Mouse (Mus musculus) E14TG2a.4 (cell line): ENCODE measurements around the gene Bag5.

Experiments
- H3K27me3 ChIP-seq: 2 replicates; pipeline ENCODE4 v1.6.1; 2014; ENCODE audit warnings: low read length, control low read depth; ENCODE audit not compliant: insufficient read depth
- H3K36me3 ChIP-seq: 2 replicates; pipeline ENCODE4 v1.6.1; 2014; ENCODE audit warnings: low read length, control low read depth; ENCODE audit not compliant: insufficient read depth
- H3K4me1 ChIP-seq: replicated peaks from 2 replicates; pipeline ENCODE4 v1.6.1; 2014; ENCODE audit warnings: low read depth, low read length, control low read depth
- H3K4me3 ChIP-seq: replicated peaks from 2 replicates; pipeline ENCODE4 v1.5.1; 2014; ENCODE audit warnings: mild to moderate bottlenecking, low read length
- H3K9me3 ChIP-seq: 2 replicates; pipeline ENCODE4 v1.6.1; 2014; ENCODE audit warnings: low read length, control low read depth
- CTCF ChIP-seq: conservative IDR thresholded peaks from 2 replicates; pipeline ENCODE4 v1.5.1; 2014; ENCODE audit warnings: low read length
- NANOG ChIP-seq: IDR thresholded peaks from 2 replicates; pipeline ENCODE4 v1.6.1; 2014; ENCODE audit warnings: borderline replicate concordance, low read length, mixed read lengths
- POU5F1 ChIP-seq: IDR thresholded peaks from 2 replicates; pipeline ENCODE4 v1.6.1; 2014; ENCODE audit warnings: low read length, borderline replicate concordance

Gene Bag5

DNA sequence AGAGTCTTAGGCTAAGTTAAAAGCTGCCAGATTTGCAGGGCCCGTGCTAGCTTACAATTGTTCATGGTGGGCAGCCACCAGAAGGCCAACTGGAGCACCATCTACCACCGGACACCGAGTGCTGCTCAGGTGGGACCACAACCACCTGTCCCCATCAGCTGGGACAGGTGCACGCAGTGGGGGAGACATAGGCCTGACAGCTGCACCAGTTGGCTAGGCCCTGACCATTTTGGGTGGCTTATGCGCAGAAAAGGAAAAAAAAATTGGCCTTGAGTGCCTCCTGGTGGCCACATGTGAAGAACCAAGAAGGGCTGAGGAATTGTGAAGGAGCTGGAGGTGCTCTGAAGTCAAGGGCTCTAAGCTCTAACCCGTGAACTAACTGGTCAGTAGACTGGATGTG lies 16.8 kb downstream of the Bag5 start:
- H3K36me3 ChIP-seq = no peaks in the 10 kb centered on the region
- no peaks in the 10 kb centered on the region for H3K9me3 ChIP-seq
- H3K4me1 ChIP-seq = peaks cover 66% of the 10 kb centered on the region
- TF ChIP-seq POU5F1 (no peak), CTCF (peak; percentile 58)
- H3K27me3 ChIP-seq = 0 out of 2 replicates have a peak, but pooled peaks cover 6% of the 10 kb centered on the region
- no peak overlapping the region for H3K4me3 ChIP-seq

DNA sequence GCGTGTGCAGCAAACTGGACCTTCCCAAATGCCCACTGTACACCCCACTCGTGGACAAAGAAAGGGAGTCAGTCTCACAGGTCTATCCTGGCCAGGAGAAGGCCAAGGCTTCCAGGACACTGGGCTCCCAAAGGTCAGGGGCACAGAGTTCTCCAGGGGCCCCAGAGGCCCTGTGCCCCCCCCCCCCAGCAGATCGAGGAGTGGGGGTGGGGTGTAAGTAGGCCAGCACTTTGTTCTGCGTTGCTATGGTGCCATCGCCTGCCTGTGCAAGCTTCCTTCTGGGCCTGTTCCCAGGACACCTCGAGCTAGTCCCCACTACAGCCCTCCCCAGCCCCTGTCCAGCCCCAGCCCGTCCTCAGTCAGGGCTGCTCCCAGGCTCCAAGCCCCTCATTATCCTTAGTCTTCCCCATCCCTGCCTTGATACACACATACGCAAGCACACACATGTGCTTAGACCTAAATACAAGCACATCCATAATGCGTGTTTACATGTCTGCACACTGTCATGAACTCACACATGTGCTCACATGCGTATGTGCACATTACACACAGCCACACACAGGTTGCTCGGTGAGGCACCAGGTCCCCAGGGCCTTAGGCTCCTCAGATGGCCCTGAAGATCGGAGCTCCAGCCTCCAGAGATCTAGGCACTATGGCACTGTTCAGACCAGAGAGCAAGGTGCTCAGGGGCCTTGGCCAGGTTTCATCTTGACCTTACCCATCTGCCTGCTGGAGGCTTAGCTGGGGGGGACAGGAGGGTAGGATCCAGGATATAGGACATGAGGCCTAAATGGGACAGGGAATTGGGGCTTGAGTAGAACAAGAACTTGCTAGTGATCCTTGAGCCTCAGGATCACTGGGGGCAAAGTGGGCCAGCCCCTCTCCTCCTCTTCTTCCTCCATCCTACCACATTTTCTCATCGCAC lies 17.9 kb downstream of the Bag5 start:
- H3K36me3 ChIP-seq = no peaks in the 10 kb centered on the region
- no peaks in the 10 kb centered on the region for H3K9me3 ChIP-seq
- H3K4me3 ChIP-seq = no peak overlapping the region
- no peak for TF ChIP-seq POU5F1
- H3K4me1 ChIP-seq = peaks cover 60% of the 10 kb centered on the region
- H3K27me3 ChIP-seq = peaks cover 14% of the 10 kb centered on the region

DNA sequence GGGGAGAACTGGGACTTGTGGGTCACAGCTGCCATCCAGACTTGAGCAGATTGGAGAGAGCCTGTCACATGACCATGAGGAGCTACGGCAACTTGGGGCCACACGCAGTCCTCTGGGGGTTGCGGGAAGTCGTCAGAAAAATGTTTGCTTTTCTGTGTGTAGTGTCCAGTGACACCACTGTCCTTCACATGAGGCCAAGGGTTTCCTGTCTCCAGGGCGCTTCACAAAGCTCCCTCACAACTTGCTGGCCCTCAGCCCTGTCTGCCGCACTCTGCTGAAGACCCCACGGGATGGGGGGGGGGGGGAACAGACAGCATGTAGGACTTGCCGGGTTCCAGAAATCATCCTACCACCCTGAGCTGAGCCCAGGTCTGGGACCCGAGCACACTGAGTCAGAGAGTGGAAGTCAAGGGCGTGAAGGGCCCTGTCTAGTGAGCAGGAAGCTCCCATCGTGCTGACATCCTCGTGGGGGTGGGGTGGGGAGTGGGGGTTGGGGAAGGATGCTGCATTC lies 18.7 kb downstream of the Bag5 start:
- TF ChIP-seq CTCF = no peak
- TF ChIP-seq POU5F1 = no peak
- TF ChIP-seq NANOG = no peak

DNA sequence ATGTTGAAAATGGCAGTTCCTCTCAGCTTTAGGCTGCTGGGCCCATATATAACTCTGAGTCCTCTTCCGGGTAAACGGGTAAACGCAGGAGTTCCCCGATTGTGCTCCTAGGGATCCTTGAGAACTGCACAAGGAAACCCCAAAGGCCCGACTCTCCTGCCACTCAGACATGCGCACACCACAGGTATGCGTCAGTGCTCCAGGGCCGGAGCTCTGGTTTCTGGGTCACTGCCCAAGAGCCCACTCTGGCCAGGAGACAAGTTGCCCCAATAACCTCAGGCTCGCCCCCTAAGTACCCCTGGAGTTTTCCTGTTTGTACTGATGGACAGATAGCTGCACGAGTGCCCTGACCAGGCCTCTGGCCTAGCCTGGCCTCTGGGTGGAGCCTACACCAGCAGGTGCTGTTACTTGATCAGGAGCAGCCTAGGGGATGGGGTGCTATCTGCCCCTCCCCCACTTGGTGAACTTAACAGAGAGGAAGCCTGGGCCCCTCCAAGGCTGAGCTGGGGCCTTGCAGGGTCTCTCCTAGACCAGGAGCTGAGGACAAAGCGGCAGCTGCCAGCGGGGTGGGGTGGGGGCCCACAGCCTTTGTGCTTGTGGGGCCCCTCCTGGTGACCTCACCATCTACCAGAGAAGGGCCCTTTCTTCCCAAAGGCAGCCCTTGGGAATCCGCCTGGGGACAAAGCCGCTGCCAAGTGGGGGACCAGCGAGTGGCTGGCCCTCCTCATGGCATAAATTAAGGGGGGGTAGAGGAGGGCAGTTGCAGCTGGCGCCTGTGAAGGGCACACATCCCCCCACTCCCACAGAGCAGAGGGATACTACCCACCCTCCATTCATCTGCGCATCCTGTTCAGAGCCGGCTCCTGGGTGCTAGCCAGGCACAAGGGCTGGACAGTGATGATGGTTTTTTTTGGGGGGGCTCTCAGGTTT lies 19.5 kb downstream of the Bag5 start:
- Histone ChIP-seq H3K9me3 (no peaks in the 10 kb centered on the region), H3K4me1 (peaks cover 55% of the 10 kb centered on the region), H3K4me3 (peak overlapping the region; percentile 62), H3K36me3 (no peaks in the 10 kb centered on the region), H3K27me3 (peaks cover 14% of the 10 kb centered on the region)
- TF ChIP-seq POU5F1 (no peak), CTCF (no peak), NANOG (no peak)

More for the DNA sequence above, 18.7 kb downstream of the Bag5 start:
- Histone ChIP-seq H3K36me3 (no peaks in the 10 kb centered on the region), H3K4me1 (peaks cover 55% of the 10 kb centered on the region), H3K27me3 (peaks cover 14% of the 10 kb centered on the region), H3K4me3 (peak overlapping the region; percentile 62), H3K9me3 (no peaks in the 10 kb centered on the region)

DNA sequence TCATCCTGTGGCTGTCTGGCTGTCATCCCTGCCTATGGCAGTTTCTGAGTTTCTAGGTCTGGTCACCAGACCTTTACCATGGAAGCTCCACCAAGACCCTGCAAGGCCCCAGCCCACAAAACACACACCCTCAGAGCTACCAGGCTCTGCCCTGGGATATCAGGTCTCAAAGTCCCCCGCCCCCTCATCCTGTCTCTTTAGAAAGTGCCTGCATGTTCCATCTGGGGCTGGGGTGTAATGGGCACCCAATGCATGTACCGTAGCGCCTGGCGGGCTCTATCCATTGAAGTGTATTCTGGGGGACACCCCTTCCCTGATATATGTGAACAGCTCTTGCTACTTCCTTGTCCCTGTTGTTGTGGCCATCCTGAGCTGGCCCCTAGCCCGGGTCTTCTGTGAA lies 20.2 kb downstream of the Bag5 start:
- no peak for TF ChIP-seq NANOG
- H3K27me3 ChIP-seq = peaks cover 13% of the 10 kb centered on the region
- H3K9me3 ChIP-seq = no peaks in the 10 kb centered on the region

DNA sequence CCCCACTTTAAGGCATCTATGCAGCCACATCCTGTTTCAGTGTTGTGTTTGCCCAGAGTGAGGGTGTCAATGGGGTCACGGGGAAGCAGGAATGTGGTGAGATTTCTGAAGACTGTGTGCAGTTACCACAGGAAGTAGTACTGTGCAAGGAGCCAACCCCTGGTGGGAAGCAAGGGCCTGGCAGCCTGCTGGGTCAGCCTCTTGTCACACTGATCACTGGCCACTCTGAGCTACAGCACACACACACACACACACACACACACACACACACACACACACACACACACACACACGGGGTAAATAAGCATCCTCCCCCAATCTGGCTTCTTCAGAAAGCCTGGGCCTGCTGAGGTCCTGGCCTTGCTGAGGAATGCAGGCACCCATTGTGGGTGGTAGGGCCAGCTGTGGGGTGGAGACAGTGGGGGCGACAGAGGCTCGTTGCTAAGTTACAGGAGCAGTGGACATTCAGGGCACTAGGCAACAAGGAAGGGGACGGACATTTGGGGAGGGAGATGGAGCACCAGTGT lies 21.6 kb downstream of the Bag5 start:
- Histone ChIP-seq H3K4me3 (no peak overlapping the region), H3K4me1 (peaks cover 67% of the 10 kb centered on the region), H3K36me3 (no peaks in the 10 kb centered on the region), H3K9me3 (no peaks in the 10 kb centered on the region), H3K27me3 (peaks cover 8% of the 10 kb centered on the region)
- TF ChIP-seq NANOG = no peak
- no peak for TF ChIP-seq CTCF
- no peak for TF ChIP-seq POU5F1

More for the DNA sequence above, 20.2 kb downstream of the Bag5 start:
- no peaks in the 10 kb centered on the region for H3K36me3 ChIP-seq
- peaks cover 62% of the 10 kb centered on the region for H3K4me1 ChIP-seq
- H3K4me3 ChIP-seq = peak overlapping the region; percentile 62

DNA sequence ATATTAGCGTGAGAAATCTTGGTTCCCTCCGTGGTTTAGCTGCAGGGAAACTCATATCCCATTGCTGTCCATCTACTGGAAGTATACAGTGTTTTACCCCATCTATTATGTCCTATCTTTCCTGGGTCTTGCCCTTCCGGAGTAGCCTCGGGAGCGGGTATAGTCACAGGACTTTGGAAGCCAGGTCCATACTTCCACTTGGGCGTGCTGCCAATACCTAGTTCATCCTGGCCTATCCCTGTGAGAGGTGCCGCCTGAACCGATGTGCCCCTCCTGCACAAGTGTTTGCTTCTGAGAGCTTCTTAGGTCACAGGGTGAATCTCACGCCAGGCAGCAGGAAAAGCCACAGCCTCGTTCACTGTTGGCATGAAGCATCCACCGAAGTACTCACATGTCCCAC lies 23.6 kb downstream of the Bag5 start:
- no peaks in the 10 kb centered on the region for H3K9me3 ChIP-seq
- TF ChIP-seq POU5F1 (no peak), NANOG (no peak), CTCF (no peak)
- H3K27me3 ChIP-seq = peaks cover 8% of the 10 kb centered on the region

DNA sequence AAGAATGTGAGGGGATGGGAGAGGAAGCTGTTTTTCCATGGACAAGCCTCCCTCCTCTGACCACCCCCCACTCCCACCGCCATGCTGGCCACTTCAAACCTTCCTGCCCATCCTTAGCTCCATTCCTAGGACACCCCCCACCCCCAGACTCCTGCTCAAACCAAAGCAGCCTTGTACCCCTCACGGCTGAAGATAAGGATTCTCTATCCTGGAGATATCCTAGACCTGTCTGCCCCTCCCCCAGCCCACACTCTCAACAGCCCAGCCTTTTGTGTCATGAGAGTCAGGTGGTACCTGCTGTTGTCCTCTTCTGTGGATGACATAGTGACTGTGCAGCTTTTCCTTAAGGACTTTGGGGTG lies 25.0 kb downstream of the Bag5 start:
- Histone ChIP-seq H3K36me3 (peaks cover 14% of the 10 kb centered on the region), H3K4me1 (peaks cover 60% of the 10 kb centered on the region), H3K9me3 (no peaks in the 10 kb centered on the region), H3K27me3 (peaks cover 8% of the 10 kb centered on the region), H3K4me3 (no peak overlapping the region)
- no peak for TF ChIP-seq NANOG
- no peak for TF ChIP-seq CTCF

More for the DNA sequence above, 23.6 kb downstream of the Bag5 start:
- H3K4me3 ChIP-seq = no peak overlapping the region
- H3K36me3 ChIP-seq = peaks cover 1% of the 10 kb centered on the region
- H3K4me1 ChIP-seq = peaks cover 62% of the 10 kb centered on the region
